Mouse (Mus musculus): ENCODE measurements at regions not wholly inside any gene's neighbourhood (a gene's known extent, or its start where the extent isn't known, plus 50 kb on each side); places are given as distances from the start of the nearest gene placed in this dataset.

GRCm38 (mm10) chr3:105375820-105376219 is 76.3 kb upstream of the Kcnd3 start:
- DNase-seq (ENCODE audit: low read depth, low spot score): no peak

DNA sequence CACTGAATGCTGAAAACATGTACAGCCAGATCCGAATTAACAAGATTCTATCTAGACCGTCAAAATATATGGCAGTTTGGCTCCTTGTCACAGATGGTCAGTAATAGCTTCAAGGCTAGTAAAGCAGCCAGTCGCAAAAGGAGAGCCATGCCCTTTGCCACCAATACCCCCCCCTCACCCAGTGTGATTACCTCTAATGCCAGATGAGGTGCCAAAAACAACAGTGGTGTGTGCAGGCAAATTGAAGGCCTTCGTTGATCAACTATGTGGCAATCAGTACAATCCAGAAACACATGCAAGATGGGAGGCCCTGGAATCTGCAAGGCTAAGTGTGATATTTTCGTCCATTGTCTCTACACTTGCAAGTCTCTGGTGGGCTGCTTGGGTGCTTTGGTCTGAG is 75.8 kb upstream of the Kcnd3 start:
- no peak for DNase-seq (ENCODE audit: low read depth, low spot score)

DNA sequence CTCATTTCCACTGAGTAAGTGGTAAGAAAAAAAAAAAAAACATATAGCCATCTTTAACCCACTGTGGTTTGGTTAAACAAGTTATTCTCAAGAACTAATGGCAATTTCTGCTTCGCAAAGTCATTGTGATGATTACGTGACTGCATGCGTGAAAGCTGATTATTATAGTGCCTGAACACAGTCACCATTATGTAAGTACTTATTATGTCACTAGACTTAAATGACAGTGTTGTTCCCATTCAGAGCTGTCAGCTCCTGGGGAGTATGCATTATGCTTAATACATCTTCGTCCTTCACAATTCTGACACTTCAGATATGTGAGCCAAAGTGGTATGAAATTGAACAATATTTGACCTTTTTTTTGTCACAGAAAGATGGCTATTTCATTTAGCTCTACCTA is 71.3 kb upstream of the Kcnd3 start:
- DNase-seq (ENCODE audit: low read depth, low spot score): no peak

GRCm38 (mm10) chr3:105392611-105393514 is 59.3 kb upstream of the Kcnd3 start:
- no peak for DNase-seq (ENCODE audit: low read depth, low spot score)

Data from R1 (cell line).